Mouse (Mus musculus): Measurements from ENCODE around the gene Ctdspl. TPM values are rescaled to one million over a fixed set of nuclear protein-coding genes. Genes with fewer than 3 reads are reported as not detected.

The Ctdspl gene
- polyA plus RNA-seq, 1 experiment from 2014 or later = 3.1 TPM

DNA sequence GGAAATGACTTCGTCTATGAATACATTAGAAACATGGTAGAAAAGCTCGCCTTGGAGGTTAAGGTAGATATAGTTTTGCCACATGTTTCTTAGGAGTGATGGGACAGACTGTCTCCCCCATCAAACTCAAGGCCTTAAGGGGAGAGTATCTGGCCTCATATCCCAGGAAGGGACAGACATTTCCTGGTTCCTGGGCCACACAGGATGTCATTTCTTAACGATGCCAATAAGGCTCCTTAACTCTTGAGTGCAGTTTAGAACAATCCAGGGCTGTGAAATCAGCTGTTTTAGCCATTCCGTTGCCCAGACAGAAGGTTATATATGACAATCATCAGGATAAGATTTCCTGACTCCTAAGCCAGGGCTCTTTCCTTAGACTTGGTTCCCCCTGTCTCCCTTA is 104.8 kb downstream of the Ctdspl start:
- Histone ChIP-seq H3K79me2 (ENCODE audit: inconsistent target) (no peaks in the 10 kb centered on the region), H3K27ac (no peak overlapping the region), H3K4me3 (ENCODE audit: inconsistent target) (no peak overlapping the region), H3K36me3 (ENCODE audit: inconsistent target) (no peaks in the 10 kb centered on the region)
- 87% methylated on average over 4 of the region's 4 CpGs for WGBS (ENCODE audit: missing documents)

DNA sequence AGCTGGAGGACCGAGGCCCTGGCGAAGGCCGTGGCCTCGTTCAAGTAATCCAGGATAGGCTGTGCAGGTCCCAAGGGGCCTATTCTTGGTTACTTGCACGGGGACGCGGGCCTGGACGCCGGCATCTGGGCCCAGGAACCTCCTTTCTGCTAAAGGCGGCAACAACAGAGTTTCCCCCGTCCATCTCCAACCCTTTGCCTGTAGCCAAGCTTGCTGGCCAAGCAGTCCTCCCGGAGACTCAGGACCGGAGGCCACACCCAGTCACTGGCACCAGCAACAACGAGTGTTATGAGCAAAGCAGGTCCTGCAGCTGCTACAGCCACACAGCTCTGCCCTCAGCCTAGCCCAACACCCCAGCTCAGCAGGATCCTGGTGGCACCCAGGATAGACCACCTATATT is 105.5 kb downstream of the Ctdspl start:
- WGBS (ENCODE audit: missing documents) = 95% methylated on average over 14 of the region's 14 CpGs
- Histone ChIP-seq H3K27ac (no peak overlapping the region), H3K36me3 (ENCODE audit: inconsistent target) (no peaks in the 10 kb centered on the region), H3K79me2 (ENCODE audit: inconsistent target) (no peaks in the 10 kb centered on the region), H3K4me3 (ENCODE audit: inconsistent target) (no peak overlapping the region)

DNA sequence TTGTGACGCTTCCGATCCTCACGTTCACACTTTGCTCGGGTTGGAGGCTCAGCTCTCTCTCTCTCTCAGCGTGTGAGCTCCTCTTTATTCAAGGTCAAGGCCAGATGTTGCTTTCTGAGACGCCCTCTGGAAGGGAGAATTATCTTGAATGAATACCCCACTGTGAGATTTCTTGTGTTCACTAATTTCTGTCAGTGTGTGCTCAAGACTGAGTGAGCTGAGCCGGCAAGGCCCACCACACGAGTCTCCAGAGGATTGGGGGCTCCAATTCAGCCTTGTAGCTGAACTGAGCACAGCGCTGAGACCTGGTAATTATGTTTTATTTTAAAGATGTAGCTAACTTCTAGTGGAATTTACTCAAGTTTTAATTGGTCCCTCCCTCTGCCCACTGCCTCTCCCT is 106.3 kb downstream of the Ctdspl start:
- H3K79me2 ChIP-seq (ENCODE audit: inconsistent target) = no peaks in the 10 kb centered on the region
- 100% methylated on average over 9 of the region's 9 CpGs for WGBS (ENCODE audit: missing documents)
- no peaks in the 10 kb centered on the region for H3K36me3 ChIP-seq (ENCODE audit: inconsistent target)
- no peak overlapping the region for H3K4me3 ChIP-seq (ENCODE audit: inconsistent target)
- H3K27ac ChIP-seq = no peak overlapping the region

DNA sequence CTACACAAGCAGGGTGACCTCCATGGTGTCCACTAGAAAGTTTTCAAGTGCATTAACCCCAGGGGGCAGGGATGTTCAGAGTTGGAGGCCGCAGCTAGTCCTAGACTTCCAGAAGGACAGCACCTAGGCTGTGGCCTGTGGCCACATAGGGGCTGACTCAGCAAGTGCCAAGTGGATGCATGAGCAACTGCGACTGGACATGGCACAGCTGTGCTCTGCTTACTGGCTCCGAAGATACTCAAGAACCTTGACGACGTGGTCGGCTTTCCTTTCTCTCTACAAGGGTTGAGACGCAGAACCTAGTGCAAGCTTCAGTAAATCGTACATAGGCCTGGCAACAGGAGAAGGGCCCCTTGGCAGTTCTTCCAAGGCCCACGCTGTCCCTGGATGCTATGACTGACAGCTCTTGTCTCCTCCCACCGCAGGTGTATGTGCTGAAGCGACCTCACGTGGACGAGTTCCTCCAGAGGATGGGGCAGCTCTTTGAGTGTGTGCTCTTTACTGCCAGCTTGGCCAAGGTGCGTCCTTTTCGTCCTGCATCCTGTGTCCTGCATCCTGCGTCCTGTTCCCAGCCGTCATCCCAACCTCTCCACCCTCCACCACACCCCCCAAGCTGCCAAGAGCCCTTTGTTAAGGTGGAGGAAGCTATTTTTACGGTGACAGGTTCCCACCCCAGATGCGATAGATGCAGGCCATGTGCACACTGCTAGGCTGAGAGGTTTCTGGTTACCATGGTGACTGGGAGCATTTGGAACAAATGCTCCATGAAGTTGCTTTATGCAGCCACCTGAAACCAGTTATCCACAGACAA is 107.1 kb downstream of the Ctdspl start:
- Histone ChIP-seq H3K36me3 (ENCODE audit: inconsistent target) (no peaks in the 10 kb centered on the region), H3K4me3 (ENCODE audit: inconsistent target) (no peak overlapping the region), H3K79me2 (ENCODE audit: inconsistent target) (no peaks in the 10 kb centered on the region), H3K27ac (no peak overlapping the region)
- 97% methylated on average over 19 of the region's 19 CpGs for WGBS (ENCODE audit: missing documents)

DNA sequence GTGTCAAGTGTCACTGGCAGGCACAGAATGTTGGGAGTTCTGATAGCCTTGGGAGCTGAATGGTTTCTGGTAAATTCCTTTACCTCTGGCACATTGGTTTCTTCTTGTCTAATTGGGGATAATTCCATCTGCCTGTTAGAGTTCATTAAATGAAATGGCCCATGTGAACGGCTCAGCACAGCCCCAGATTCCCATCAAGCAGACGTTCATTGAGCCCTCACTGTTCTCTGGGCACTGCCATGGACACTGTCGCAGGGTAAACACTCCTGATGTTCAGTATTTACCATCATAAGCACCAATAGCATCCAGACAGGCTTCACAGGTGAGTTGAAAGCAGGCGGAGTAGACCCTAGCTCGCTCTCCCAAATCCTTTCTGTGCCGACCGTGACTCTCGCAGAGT is 107.8 kb downstream of the Ctdspl start:
- H3K27ac ChIP-seq = no peak overlapping the region
- WGBS (ENCODE audit: missing documents) = 95% methylated on average over 8 of the region's 8 CpGs
- H3K36me3 ChIP-seq (ENCODE audit: inconsistent target) = no peaks in the 10 kb centered on the region
- no peak overlapping the region for H3K4me3 ChIP-seq (ENCODE audit: inconsistent target)
- H3K79me2 ChIP-seq (ENCODE audit: inconsistent target) = no peaks in the 10 kb centered on the region

DNA sequence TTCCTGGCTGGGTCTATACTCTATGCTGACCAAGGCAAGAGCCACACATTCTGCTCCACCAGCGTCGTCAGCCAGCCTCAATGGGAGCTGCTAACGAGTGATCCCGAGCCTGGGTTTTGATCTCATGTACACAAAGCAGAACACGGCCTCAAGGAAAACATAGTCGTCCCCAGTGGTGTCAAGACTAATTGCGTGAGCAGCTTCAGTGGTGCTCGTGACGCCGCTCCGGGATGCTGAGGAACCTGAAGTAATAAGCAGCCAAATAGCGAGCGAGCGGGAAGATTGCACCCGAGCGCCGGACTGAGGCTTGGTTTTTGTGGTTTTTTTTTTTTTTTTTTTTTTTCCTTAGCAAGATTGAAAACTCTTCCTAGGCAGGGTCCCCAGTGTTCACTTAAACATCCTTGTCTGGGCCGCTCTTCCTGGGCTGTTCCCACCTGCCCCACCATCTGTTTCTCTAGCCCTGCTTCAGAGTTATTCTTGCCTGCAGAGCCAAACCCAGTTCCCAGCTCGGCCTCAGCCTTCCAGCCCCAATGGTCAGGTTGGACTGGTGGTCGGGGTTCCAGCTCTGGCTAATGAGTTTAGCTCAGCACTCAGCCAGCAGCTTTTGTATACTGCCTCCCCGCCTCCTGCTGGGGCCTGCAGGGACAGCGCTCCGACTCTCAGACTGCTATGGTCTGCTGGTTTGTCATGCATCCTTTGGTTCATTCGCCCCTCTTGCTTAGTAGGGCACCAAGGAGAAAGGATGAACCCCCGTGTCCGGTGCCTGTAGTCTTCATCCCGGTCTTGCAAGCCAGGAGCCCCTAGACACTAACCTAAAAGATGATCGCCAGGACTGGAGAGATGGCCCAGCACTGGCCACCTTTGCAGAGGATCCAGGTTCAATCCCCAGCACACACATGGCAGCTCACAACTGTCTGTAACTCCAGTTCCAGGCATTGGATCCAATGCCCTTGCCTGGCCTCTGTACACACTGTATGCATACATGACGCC is 108.7 kb downstream of the Ctdspl start:
- Histone ChIP-seq H3K36me3 (ENCODE audit: inconsistent target) (no peaks in the 10 kb centered on the region), H3K4me3 (ENCODE audit: inconsistent target) (no peak overlapping the region), H3K27ac (no peak overlapping the region), H3K79me2 (ENCODE audit: inconsistent target) (no peaks in the 10 kb centered on the region)
- 85% methylated on average over 28 of the region's 29 CpGs for WGBS (ENCODE audit: missing documents)

DNA sequence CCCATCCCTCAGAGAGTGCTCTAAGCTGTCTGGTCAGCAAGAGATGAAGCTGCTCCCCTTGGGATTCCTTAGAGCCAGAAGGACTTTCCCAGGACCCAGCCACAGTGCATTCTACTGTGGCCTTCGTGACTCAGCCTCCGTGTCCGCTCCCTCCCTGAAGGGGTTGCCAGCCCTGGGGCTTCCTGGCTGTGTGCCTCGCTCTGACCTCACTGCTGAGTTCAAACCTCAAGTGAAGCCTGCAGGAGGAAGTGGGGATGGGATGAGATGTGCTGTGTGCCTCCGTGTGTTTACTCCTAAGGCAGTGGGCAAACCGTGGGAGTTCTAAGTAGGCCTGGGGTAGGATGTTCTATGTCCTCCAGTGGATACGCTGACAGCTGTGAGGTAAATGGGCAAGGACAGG is 109.6 kb downstream of the Ctdspl start:
- Histone ChIP-seq H3K27ac (no peak overlapping the region), H3K36me3 (ENCODE audit: inconsistent target) (no peaks in the 10 kb centered on the region), H3K4me3 (ENCODE audit: inconsistent target) (no peak overlapping the region), H3K79me2 (ENCODE audit: inconsistent target) (no peaks in the 10 kb centered on the region)
- 29% methylated on average over 7 of the region's 7 CpGs for WGBS (ENCODE audit: missing documents)

DNA sequence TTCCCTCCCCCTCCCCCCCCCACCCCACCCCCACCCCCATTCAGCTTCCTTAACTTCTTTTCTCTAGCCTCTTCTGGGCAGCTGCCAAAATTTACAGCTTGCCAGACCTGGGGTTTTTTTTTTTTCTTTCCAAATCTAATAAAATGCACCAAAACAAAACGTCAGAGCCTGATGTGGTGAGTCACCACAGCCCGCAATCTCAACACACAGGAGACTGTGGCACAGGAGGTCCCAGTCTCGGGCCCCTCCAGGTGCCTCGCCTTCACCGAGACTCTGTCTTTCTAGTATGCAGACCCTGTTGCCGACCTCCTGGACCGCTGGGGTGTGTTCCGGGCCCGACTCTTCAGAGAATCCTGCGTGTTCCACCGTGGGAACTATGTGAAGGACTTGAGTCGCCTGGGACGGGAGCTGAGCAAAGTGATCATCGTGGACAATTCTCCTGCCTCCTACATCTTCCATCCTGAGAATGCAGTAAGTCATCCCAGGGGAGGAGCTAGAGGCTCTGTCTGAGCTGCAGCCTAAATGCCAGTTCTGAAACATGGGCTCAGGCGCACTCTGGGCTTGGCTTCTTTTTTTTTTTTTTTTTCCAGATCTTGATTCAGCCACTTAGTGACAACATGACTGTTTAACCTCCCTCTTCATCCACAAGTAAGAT is 111.0 kb downstream of the Ctdspl start:
- H3K79me2 ChIP-seq (ENCODE audit: inconsistent target) = no peaks in the 10 kb centered on the region
- H3K36me3 ChIP-seq (ENCODE audit: inconsistent target) = no peaks in the 10 kb centered on the region
- no peak overlapping the region for H3K27ac ChIP-seq
- WGBS (ENCODE audit: missing documents) = 80% methylated on average over 12 of the region's 15 CpGs
- H3K4me3 ChIP-seq (ENCODE audit: inconsistent target) = no peak overlapping the region

DNA sequence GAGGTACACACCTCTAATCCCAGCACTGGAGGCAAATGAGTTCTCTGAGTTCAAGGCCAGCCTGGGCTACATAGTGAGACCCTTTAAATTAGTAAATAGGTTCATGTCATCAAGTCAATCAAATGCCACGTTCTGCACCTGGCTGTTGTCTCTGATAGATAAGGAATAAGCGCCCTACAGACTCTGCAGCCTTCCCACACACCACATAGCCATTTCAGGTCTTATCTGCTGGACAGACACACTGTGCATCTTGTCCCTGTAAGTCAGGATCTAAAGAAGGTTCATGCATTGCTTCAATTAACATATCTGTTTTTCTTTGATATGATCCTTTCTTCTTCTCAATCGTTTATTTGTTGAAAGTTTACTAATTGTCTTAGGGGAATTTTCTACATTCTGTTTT is 112.3 kb downstream of the Ctdspl start:
- H3K27ac ChIP-seq = no peak overlapping the region
- no peak overlapping the region for H3K4me3 ChIP-seq (ENCODE audit: inconsistent target)
- 93% methylated on average over 3 of the region's 3 CpGs for WGBS (ENCODE audit: missing documents)
- H3K79me2 ChIP-seq (ENCODE audit: inconsistent target) = no peaks in the 10 kb centered on the region
- no peaks in the 10 kb centered on the region for H3K36me3 ChIP-seq (ENCODE audit: inconsistent target)

DNA sequence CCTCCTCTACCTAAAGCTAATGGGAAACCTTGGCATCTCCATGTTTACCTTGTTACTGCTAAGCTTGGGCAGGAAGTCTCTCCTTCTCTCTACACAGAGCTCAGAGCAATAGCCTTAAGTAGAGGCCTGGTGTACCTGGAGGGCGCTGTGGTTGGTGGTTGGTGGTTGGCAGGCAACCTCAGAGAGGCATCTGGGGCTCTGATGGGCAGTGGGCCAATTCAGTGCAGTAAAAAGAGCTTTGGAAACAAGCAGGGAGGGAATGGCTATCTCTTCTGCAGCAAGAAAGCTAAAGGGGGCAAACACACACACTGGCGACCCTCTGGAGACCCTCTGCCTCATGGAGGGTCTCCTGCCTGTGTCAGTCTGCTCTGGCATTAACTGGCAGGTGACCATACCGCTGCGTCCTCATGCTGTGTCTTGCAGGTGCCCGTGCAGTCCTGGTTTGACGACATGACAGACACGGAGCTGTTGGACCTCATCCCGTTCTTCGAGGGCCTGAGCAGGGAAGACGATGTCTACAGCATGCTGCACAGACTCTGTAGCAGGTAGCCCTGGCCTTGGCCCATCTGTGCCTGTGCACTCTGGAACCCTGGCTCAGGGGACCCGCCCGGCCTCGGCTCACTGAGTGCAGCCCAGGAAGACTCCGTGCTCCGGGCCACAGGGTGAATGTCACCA is 114.0 kb downstream of the Ctdspl start:
- WGBS (ENCODE audit: missing documents) = 93% methylated on average over 15 of the region's 15 CpGs

DNA sequence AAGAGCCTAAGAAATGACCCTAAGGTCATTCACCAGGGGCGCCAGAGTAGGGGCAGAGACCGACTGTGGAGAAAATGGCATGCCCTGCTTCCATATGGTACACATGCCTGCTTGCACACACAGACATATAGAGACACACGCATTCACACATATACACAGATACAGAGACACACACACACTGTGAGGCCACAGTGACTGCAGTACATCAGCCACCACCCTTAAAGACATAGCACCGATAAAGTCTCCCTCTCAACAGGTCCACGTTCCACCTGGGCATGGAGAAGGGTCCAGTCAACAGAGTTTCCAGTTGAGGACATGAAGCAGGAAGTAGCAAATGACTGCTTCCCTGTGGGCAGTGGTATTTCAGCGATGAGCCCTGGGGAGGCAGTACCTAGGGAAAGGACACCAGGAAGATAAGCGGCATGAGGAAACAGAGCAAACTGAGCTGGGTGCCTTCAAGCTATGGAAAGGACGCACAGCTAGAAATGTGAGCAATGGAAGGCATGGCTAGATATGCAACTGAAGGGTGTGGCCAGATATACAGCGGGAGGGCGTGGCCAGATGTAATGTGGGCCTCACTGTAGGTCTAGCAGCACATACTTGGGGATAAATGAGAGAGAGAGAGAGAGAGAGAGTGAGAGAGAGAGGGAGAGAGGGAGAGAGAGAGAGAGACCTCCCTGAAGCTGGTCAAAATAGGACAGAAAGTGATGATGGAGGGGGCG is 122.1 kb downstream of the Ctdspl start:
- Histone ChIP-seq H3K79me2 (ENCODE audit: inconsistent target) (no peaks in the 10 kb centered on the region), H3K36me3 (ENCODE audit: inconsistent target) (no peaks in the 10 kb centered on the region), H3K27ac (no peak overlapping the region), H3K4me3 (ENCODE audit: inconsistent target) (no peak overlapping the region)
- WGBS (ENCODE audit: missing documents) = 90% methylated on average over 11 of the region's 11 CpGs

More for the DNA sequence above, 114.0 kb downstream of the Ctdspl start:
- Histone ChIP-seq H3K79me2 (ENCODE audit: inconsistent target) (no peaks in the 10 kb centered on the region), H3K4me3 (ENCODE audit: inconsistent target) (no peak overlapping the region), H3K36me3 (ENCODE audit: inconsistent target) (no peaks in the 10 kb centered on the region), H3K27ac (no peak overlapping the region)

DNA sequence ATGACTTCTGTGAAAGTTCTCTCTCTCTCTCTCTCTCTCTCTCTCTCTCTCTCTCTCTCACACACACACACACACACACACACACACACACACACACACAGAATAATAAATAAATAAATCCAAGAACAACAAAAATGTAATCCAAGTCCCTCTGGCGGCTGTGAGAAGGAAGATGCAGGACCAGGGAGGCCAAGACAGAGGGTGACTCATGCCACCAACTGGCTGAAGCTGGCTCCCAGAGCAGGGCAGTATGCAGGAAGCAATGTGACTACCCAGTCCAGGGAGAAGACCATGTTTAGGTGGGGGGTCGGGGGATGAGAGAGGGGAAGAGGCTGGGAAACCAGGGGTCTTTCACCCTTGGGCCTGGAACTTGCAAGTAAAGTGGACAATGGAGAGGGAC is 124.9 kb downstream of the Ctdspl start:
- 58% methylated on average over 2 of the region's 2 CpGs for WGBS (ENCODE audit: missing documents)
- no peaks in the 10 kb centered on the region for H3K79me2 ChIP-seq (ENCODE audit: inconsistent target)
- H3K4me3 ChIP-seq (ENCODE audit: inconsistent target) = no peak overlapping the region
- no peak overlapping the region for H3K27ac ChIP-seq
- H3K36me3 ChIP-seq (ENCODE audit: inconsistent target) = no peaks in the 10 kb centered on the region

DNA sequence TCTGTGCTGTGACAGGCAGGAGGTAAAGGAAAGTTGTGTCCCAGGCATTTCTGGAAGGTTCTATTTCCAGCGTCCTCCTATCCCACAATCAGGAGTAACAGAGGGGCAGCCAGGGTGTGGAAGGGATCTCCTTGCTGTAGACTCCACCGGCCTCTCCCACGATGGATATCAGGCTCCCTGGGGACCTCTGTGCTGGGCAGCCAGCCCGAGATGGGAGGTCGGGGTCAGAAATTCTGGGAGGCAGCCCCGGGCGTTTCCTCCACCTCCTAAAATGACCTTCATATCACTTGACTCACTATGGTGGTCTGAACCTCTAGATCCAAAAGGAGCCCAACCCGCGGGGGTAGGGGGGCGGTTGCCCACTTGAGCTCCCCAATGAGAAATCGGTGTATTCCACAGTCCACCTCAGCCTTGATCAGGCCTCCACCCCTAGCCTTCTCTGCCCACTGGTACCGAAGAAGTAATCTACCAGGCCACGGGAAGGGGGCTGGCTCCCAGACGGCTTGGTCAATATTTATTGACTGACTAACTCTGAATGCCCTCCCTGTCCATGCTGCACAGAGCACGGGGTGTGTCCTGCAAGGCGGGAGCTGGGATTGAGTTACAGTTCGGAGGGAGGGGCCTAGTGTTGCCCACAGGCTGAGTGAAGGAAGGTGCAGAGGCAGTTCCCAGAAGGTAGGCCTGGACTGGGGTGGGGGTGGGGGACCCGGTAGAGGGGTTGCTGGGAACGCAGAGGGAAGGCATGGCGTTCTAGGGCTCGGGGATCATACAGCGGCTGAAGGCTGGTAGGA is 126.1 kb downstream of the Ctdspl start, which contains the start of gene Vill:
Gene Vill, plus strand, starts transcription at position 625 of the 791 bp plus-strand sequence.
- H3K27ac ChIP-seq = no peak within 1 kb of the TSS
- H3K79me2 ChIP-seq (ENCODE audit: inconsistent target) = no peaks in the 10 kb centered on the region
- no peaks in the 10 kb centered on the region for H3K36me3 ChIP-seq (ENCODE audit: inconsistent target)
- no peak within 1 kb of the TSS for H3K4me3 ChIP-seq (ENCODE audit: inconsistent target)
- WGBS (ENCODE audit: missing documents) = 57% methylated on average over 18 of the region's 22 CpGs
